Mouse (Mus musculus): Measurements from ENCODE around the gene Crybb2.

Crybb2 gene

GRCm38 (mm10) chr5:113035094-113036047 is 34.5 kb downstream of the Crybb2 start:
- peak; percentile 64 for DNase-seq (ENCODE audit: low read depth, low spot score)

GRCm38 (mm10) chr5:113031201-113031754 is 38.6 kb downstream of the Crybb2 start:
- peak; percentile 43 for DNase-seq (ENCODE audit: low read depth, low spot score)

- peak; percentile 46 for DNase-seq (ENCODE audit: low read depth, low spot score)
These were observed 39.8 kb downstream of the Crybb2 start for GRCm38 (mm10) chr5:113030082-113030481.

GRCm38 (mm10) chr5:113026706-113027105 is 43.2 kb downstream of the Crybb2 start:
- no peak for DNase-seq (ENCODE audit: low read depth, low spot score)

- no peak for DNase-seq (ENCODE audit: low read depth, low spot score)
These were observed 45.7 kb downstream of the Crybb2 start for GRCm38 (mm10) chr5:113024154-113024764.

- DNase-seq (ENCODE audit: low read depth, low spot score), result peak; percentile 75
These were observed 51.7 kb downstream of the Crybb2 start for GRCm38 (mm10) chr5:113018190-113018589.

- no peak for DNase-seq (ENCODE audit: low read depth, low spot score)
These were observed 52.9 kb downstream of the Crybb2 start for GRCm38 (mm10) chr5:113017004-113017403.

GRCm38 (mm10) chr5:113015236-113016061 is 54.5 kb downstream of the Crybb2 start, which contains the start of gene Grk3:
Gene Grk3 (minus strand): TSS chr5:113015791.
- DNase-seq (ENCODE audit: low read depth, low spot score), result peak; percentile 83

GRCm38 (mm10) chr5:113014808-113015235 is 55.1 kb downstream of the Crybb2 start:
- DNase-seq (ENCODE audit: low read depth, low spot score), result peak; percentile 50

GRCm38 (mm10) chr5:113014111-113014807 is 55.7 kb downstream of the Crybb2 start:
- DNase-seq (ENCODE audit: low read depth, low spot score), result peak; percentile 70

- DNase-seq (ENCODE audit: low read depth, low spot score), result no peak
These were observed 58.0 kb downstream of the Crybb2 start for GRCm38 (mm10) chr5:113011926-113012325.

- peak; percentile 62 for DNase-seq (ENCODE audit: low read depth, low spot score)
These were observed 60.6 kb downstream of the Crybb2 start for GRCm38 (mm10) chr5:113009183-113009820.

GRCm38 (mm10) chr5:113008496-113008895 is 61.4 kb downstream of the Crybb2 start:
- peak; percentile 35 for DNase-seq (ENCODE audit: low read depth, low spot score)

Measured in brain, adult 2 months (tissue).